Mouse (Mus musculus): ENCODE data around the gene Vmn2r86. TPM values are rescaled to one million over a fixed set of nuclear protein-coding genes. Genes with fewer than 3 reads are reported as not detected.
"Not testable (repeated sequence)": the region's sequence is repeated elsewhere in the genome, so short reads cannot be mapped to it uniquely, and the experiment has no call there.

The Vmn2r86 gene
- total RNA-seq (2015; ENCODE audit: low replicate concordance) = not detected in 2 replicates
- not detected in 2 replicates for total RNA-seq (2017; ENCODE audit: low replicate concordance)

GRCm38 (mm10) chr10:130455950-130456349 lies at the start of gene Vmn2r86:
TSS of gene Vmn2r86 (minus strand) at chr10:130456050.
- not testable (repeated sequence) for ATAC-seq (replicated peaks; ENCODE audit: low FRiP score, poor library complexity, severe bottlenecking)

- ATAC-seq (replicated peaks; ENCODE audit: low FRiP score, poor library complexity, severe bottlenecking) = no peak
Observed at GRCm38 (mm10) chr10:130497296-130497695, 41.4 kb upstream of the Vmn2r86 start, which contains the start of gene Vmn2r87. TSS of gene Vmn2r87 (minus strand) at chr10:130497396.

- no peak for ATAC-seq (replicated peaks; ENCODE audit: low FRiP score, poor library complexity, severe bottlenecking)
Observed at GRCm38 (mm10) chr10:130470311-130470760, 14.5 kb upstream of the Vmn2r86 start.

- ATAC-seq (replicated peaks; ENCODE audit: low FRiP score, poor library complexity, severe bottlenecking) = no peak; the same call in 1 of the 2 replicates
Observed at GRCm38 (mm10) chr10:130444776-130445175, 11.1 kb downstream of the Vmn2r86 start.

GRCm38 (mm10) chr10:130434185-130434898 lies 21.5 kb downstream of the Vmn2r86 start:
- not testable (repeated sequence) for ATAC-seq (replicated peaks; ENCODE audit: low FRiP score, poor library complexity, severe bottlenecking)

GRCm38 (mm10) chr10:130429603-130430002 lies 26.2 kb downstream of the Vmn2r86 start, which contains the start of gene Vmn2r85:
TSS of gene Vmn2r85 (minus strand) at chr10:130429703.
- ATAC-seq (replicated peaks; ENCODE audit: low FRiP score, poor library complexity, severe bottlenecking) = not testable (repeated sequence)

- not testable (repeated sequence) for ATAC-seq (replicated peaks; ENCODE audit: low FRiP score, poor library complexity, severe bottlenecking)
Observed at GRCm38 (mm10) chr10:130422368-130422767, 33.5 kb downstream of the Vmn2r86 start.

- no peak for ATAC-seq (replicated peaks; ENCODE audit: low FRiP score, poor library complexity, severe bottlenecking)
Observed at GRCm38 (mm10) chr10:130420401-130420800, 35.4 kb downstream of the Vmn2r86 start.

- ATAC-seq (replicated peaks; ENCODE audit: low FRiP score, poor library complexity, severe bottlenecking) = not testable (repeated sequence)
Observed at GRCm38 (mm10) chr10:130419954-130420353, 35.9 kb downstream of the Vmn2r86 start.

- ATAC-seq (replicated peaks; ENCODE audit: low FRiP score, poor library complexity, severe bottlenecking) = not testable (repeated sequence)
Observed at GRCm38 (mm10) chr10:130416352-130416751, 39.5 kb downstream of the Vmn2r86 start.

GRCm38 (mm10) chr10:130412167-130412698 lies 43.6 kb downstream of the Vmn2r86 start:
- peak; percentile 43; the same call in 1 of the 2 replicates for ATAC-seq (replicated peaks; ENCODE audit: low FRiP score, poor library complexity, severe bottlenecking)

- no peak for ATAC-seq (replicated peaks; ENCODE audit: low FRiP score, poor library complexity, severe bottlenecking)
Observed at GRCm38 (mm10) chr10:130394232-130394631, 61.6 kb downstream of the Vmn2r86 start, which contains the start of gene Vmn2r84. TSS of gene Vmn2r84 (minus strand) at chr10:130394332.

Other genes starting within 250 kb of the Vmn2r86 start
- not detected in 2 replicates for gene Olfr827, start 241.6 kb downstream of the Vmn2r86 start, total RNA-seq (2015; ENCODE audit: low replicate concordance)
- gene Olfr827, start 241.6 kb downstream of the Vmn2r86 start, total RNA-seq (2017; ENCODE audit: low replicate concordance) = not detected in 2 replicates
- not detected in 2 replicates for gene Neurod4, start 175.8 kb downstream of the Vmn2r86 start, total RNA-seq (2015; ENCODE audit: low replicate concordance)
- not detected in 2 replicates for gene Neurod4, start 175.8 kb downstream of the Vmn2r86 start, total RNA-seq (2017; ENCODE audit: low replicate concordance)
- gene Tespa1, start 133.2 kb downstream of the Vmn2r86 start, total RNA-seq (2015; ENCODE audit: low replicate concordance) = 4.7 and 12.6 TPM in 2 replicates
- gene Tespa1, start 133.2 kb downstream of the Vmn2r86 start, total RNA-seq (2017; ENCODE audit: low replicate concordance) = 3.3 and 9.2 TPM in 2 replicates
- gene Vmn2r84, start 61.7 kb downstream of the Vmn2r86 start, total RNA-seq (2015; ENCODE audit: low replicate concordance) = not detected in 2 replicates
- not detected in 2 replicates for gene Vmn2r84, start 61.7 kb downstream of the Vmn2r86 start, total RNA-seq (2017; ENCODE audit: low replicate concordance)
- gene Vmn2r85, start 26.3 kb downstream of the Vmn2r86 start, total RNA-seq (2015; ENCODE audit: low replicate concordance) = not detected in 2 replicates
- not detected in 2 replicates for gene Vmn2r85, start 26.3 kb downstream of the Vmn2r86 start, total RNA-seq (2017; ENCODE audit: low replicate concordance)
- not detected in 2 replicates for gene Vmn2r87, start 41.3 kb upstream of the Vmn2r86 start, total RNA-seq (2015; ENCODE audit: low replicate concordance)
- not detected in 2 replicates for gene Vmn2r87, start 41.3 kb upstream of the Vmn2r86 start, total RNA-seq (2017; ENCODE audit: low replicate concordance)

Data from erythroid progenitor cell, adult 5-6 weeks (primary cell).